Mouse (Mus musculus) cerebellum, adult 2 months (tissue): ENCODE measurements at regions not wholly inside any gene's neighbourhood (a gene's known extent, or its start where the extent isn't known, plus 50 kb on each side); places are given as distances from the start of the nearest gene placed in this dataset.

Experiments
- CTCF ChIP-seq: fragments of 200-500 bp; IDR thresholded peaks from 2 replicates; pipeline ENCODE4 v1.5.1; 2011; ENCODE audit warnings: low read depth, mild to moderate bottlenecking, control low read depth, low read length, moderate library complexity, borderline replicate concordance; ENCODE audit not compliant: insufficient read depth
- POLR2A ChIP-seq: fragments of 200-500 bp; IDR thresholded peaks from 2 replicates; pipeline ENCODE4 v1.6.1; 2011; ENCODE audit warnings: low read length, control low read depth, borderline replicate concordance; ENCODE audit not compliant: insufficient read depth

DNA sequence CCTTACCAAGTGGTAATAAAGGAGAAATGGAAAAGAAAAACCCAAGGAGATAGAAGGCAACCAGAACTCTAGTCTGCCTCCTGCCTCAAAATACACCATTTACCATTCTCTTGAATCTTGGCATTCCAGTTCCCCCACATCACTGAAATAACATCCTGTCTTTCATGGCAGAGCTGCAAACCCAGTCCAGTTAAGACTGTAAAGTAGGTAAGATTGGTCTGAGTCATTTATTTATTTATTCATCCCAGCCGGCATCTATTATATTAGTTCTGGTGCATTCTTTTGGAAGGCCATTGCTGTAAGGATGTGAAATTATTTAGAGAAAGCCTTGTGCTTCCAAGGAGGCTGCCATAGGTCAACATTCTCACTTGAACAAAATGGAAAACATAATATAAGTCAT lies 107.9 kb upstream of the Pja2 start:
- TF ChIP-seq POLR2A = no peak
- TF ChIP-seq CTCF = no peak
